Mouse (Mus musculus) liver, adult 2 months (tissue): ENCODE results near the gene Jarid2. TPM values are rescaled to one million over a fixed set of nuclear protein-coding genes. Genes with fewer than 3 reads are reported as not detected.

ENCODE experiments used
- DNase-seq: peaks from one replicate; pipeline ENCODE4 v3.0.0-alpha.2; 2011; ENCODE audit warnings: low read depth, low spot score; ENCODE audit errors: extremely low read depth
- H3K27ac ChIP-seq: fragments of 200-500 bp; replicated peaks from 2 replicates; pipeline ENCODE4 v1.5.1; 2012; ENCODE audit warnings: low read depth, mild to moderate bottlenecking, control low read depth, inconsistent platforms, low read length; ENCODE audit not compliant: insufficient read depth
- H3K27me3 ChIP-seq: fragments of 200-500 bp; 2 replicates; pipeline ENCODE4 v1.6.1; 2012; ENCODE audit warnings: mild to moderate bottlenecking, moderate library complexity, low read length, inconsistent platforms; ENCODE audit not compliant: control insufficient read depth, insufficient read depth
- H3K36me3 ChIP-seq: fragments of 200-500 bp; 2 replicates; pipeline ENCODE4 v1.6.1; 2012; ENCODE audit warnings: low read length, inconsistent platforms; ENCODE audit not compliant: control insufficient read depth, insufficient read depth
- H3K4me1 ChIP-seq: fragments of 200-500 bp; 2 replicates; pipeline ENCODE4 v1.6.1; 2011; ENCODE audit warnings: low read length; ENCODE audit not compliant: control insufficient read depth, insufficient read depth
- H3K4me3 ChIP-seq: fragments of 200-500 bp; 2 replicates; pipeline ENCODE4 v1.5.1; 2011; ENCODE audit warnings: low read depth, mild to moderate bottlenecking, control low read depth, low read length, moderate library complexity; ENCODE audit not compliant: insufficient read depth
- H3K79me2 ChIP-seq: fragments of 200-500 bp; 2 replicates; pipeline ENCODE4 v1.6.1; 2012; ENCODE audit warnings: inconsistent platforms, mild to moderate bottlenecking, low read length, moderate library complexity; ENCODE audit not compliant: control insufficient read depth, insufficient read depth
- H3K9ac ChIP-seq: fragments of 200-500 bp; 2 replicates; pipeline ENCODE4 v1.6.1; 2012; ENCODE audit warnings: low read depth, mild to moderate bottlenecking, control low read depth, inconsistent platforms, low read length
- CTCF ChIP-seq: fragments of 200-500 bp; IDR thresholded peaks from 2 replicates; pipeline ENCODE4 v1.5.1; 2011; ENCODE audit warnings: low read depth, low read length, control low read depth
- POLR2A ChIP-seq: fragments of 200-500 bp; IDR thresholded peaks from 2 replicates; pipeline ENCODE4 v1.6.1; 2011; ENCODE audit warnings: low read length, control low read depth; ENCODE audit not compliant: insufficient read depth; ENCODE audit errors: extremely low read depth
- WGBS: fragments of 180-500 bp; shearing (Covaris S2); methylation state at CpG from one replicate; pipeline ENCODE4 v1.1.7; 2018; 5-methylcytosine and 5-hydroxymethylcytosine counted together
- polyA plus RNA-seq: library from polyadenylated mRNA; depleted of rRNA; stranded (reverse); fragments of >200 nt; gene quantifications from 2 replicates; pipeline ENCODE4 v1.2.3, GENCODE M21; 2012
- total RNA-seq: library from RNA; depleted of rRNA; stranded (reverse); fragments of >200 nt; gene quantifications from 2 replicates; pipeline ENCODE4 v1.2.3, GENCODE M21; 2014

The Jarid2 gene
- total and polyA plus RNA-seq, 2 experiments, result 2.9 to 5.7 TPM

DNA sequence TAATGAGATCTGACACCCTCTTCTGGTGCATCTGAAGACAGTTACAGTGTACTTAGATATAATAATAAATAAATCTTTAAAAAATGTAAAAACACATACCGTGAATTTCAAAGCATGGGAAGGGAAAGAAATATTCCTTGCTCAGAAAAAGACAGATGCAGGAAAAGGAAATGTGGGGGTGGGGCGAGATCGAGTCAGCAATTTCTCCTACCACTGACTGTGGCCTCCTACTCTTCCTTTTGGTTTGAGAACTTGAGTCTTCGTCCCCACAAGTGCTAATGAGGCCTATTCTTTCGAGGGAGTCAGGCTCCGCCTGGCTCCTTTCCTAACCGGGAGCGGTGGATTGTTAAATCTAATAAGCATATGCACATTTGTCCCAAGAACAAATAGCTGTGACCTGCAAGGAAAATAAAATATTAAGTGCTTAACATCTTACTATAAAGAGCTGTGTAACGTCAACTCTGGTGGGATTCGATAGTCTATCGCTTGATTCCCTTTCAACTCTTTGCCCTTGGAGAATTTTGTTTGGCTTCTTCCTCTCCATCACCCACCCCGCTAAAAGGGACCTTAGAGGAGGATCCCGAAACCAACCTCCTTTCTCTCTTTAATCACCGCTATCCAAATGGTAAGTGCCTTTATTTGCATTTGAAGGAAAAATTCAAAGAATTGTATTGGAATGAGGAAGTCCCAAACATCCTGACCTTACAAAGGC is 24.1 kb upstream of the Jarid2 start:
- H3K4me3 ChIP-seq, result no peak overlapping the region
- no peaks in the 10 kb centered on the region for H3K36me3 ChIP-seq
- H3K79me2 ChIP-seq, result no peaks in the 10 kb centered on the region
- 85% methylated on average over 14 of the region's 14 CpGs for WGBS
- no peak overlapping the region for H3K27ac ChIP-seq
- H3K4me1 ChIP-seq, result no peaks in the 10 kb centered on the region
- no peaks in the 10 kb centered on the region for H3K27me3 ChIP-seq
- H3K9ac ChIP-seq, result no peak overlapping the region
- TF ChIP-seq POLR2A (no peak), CTCF (no peak)
- no peak for DNase-seq

DNA sequence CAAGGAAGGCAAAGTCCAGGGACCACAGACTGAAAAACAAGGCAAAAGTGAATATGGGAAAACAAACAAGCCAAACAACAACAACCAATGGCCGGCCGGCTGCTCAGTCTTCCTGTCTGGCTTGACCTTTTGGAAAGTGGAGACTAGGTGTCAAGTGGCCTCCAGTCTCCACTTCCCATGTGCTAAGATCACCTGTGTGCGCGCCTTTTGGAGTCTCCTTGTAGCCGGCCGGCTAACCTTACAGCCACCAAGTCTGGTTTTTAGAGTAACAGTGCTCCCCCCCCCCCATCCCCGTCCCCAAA is 23.6 kb upstream of the Jarid2 start:
- H3K36me3 ChIP-seq, result no peaks in the 10 kb centered on the region
- 92% methylated on average over 7 of the region's 7 CpGs for WGBS
- TF ChIP-seq POLR2A, result no peak
- TF ChIP-seq CTCF, result no peak
- H3K27me3 ChIP-seq, result no peaks in the 10 kb centered on the region
- no peak overlapping the region for H3K9ac ChIP-seq
- H3K4me3 ChIP-seq, result no peak overlapping the region
- DNase-seq, result no peak
- no peak overlapping the region for H3K27ac ChIP-seq
- no peaks in the 10 kb centered on the region for H3K79me2 ChIP-seq
- H3K4me1 ChIP-seq, result no peaks in the 10 kb centered on the region

DNA sequence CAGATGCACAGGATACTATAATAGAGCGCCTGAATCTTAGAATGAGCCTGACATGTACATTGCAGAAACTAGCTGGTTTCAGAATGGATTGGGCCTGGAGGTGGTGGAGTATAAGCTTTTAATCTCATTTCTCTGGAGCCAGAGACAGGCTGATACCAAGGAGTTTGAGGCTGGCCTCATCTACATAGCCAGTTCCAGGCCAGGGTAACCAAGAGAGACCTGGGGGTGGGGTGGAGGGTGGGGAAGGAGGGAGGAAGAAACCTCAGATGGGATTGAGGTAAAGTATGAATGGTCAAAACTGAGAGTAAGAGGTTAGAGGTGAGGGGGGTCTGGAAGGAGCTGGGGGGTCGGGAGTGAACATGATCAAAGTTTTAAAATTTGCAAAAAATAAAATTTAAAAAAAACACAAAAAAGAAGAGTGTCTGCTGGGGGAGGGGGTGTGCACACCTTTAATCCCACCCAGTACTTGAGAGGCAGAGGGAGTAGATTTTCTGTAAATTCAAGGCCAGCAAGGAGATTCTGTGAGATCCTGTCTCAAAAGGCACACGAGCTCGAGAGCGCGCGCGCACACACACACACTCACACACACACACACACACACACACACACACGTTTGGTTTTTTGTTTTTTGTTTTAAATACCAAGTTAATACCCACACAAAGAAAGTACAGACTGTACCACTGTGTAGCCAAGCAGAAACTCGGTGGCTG is 22.9 kb upstream of the Jarid2 start:
- WGBS, result 88% methylated on average over 10 of the region's 10 CpGs
- Histone ChIP-seq H3K4me1 (no peaks in the 10 kb centered on the region), H3K36me3 (no peaks in the 10 kb centered on the region), H3K27me3 (no peaks in the 10 kb centered on the region), H3K79me2 (no peaks in the 10 kb centered on the region), H3K9ac (no peak overlapping the region), H3K4me3 (no peak overlapping the region), H3K27ac (no peak overlapping the region)
- TF ChIP-seq CTCF (no peak), POLR2A (no peak)
- no peak for DNase-seq

DNA sequence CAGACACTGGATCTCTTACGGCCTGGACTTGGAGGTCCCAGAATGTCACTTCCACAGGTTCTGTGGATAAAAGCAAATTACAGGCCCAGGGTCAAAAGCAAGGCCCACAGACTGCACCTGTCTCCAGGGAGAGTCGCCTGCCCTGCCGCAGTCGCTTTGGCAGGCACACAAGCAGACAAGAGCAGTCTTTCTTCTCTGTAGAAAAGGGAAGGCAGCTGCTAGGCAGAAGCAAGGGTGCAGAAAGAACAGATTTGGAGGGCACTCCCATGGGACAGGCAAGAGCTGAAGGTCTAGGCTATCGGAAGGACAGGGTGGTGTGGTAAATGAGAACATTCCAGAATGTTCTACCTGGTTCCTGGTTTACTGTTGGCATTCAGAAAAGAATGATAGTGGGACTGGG is 22.1 kb upstream of the Jarid2 start:
- Histone ChIP-seq H3K9ac (no peak overlapping the region), H3K79me2 (no peaks in the 10 kb centered on the region), H3K4me1 (no peaks in the 10 kb centered on the region), H3K27ac (no peak overlapping the region), H3K36me3 (no peaks in the 10 kb centered on the region), H3K27me3 (no peaks in the 10 kb centered on the region), H3K4me3 (no peak overlapping the region)
- no peak for DNase-seq
- no peak for TF ChIP-seq CTCF
- TF ChIP-seq POLR2A, result no peak
- 96% methylated on average over 5 of the region's 5 CpGs for WGBS

DNA sequence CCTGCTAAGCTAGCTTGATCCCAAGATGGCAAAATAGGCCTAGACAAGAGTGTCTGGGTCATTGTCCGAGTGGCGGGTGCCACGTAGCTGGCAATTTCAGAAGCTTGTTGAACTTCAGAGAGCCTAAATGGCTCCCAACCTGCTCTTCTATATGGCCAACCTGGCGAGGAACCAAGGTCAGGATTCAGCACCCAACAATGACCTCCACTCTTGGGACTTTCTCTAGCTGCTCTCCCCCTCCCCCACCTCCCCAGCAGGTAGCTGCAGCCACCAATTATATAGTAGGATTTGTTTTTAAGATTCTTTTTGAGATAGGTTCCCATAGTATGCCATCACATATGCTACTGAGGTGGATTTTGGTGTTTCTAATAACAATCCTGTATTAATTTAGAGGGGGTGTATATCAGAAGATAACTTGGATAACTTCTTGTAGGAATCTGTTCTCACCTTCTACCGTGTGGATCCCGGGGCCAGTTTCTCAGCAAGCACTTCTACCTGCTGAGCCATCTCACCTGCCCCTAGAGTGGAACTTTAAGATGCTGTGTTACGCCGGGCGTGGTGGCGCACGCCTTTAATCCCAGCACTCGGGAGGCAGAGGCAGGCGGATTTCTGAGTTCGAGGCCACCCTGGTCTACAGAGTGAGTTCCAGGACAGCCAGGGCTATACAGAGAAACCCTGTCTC is 20.8 kb upstream of the Jarid2 start:
- Histone ChIP-seq H3K36me3 (no peaks in the 10 kb centered on the region), H3K27ac (no peak overlapping the region), H3K9ac (no peak overlapping the region), H3K4me3 (no peak overlapping the region), H3K79me2 (no peaks in the 10 kb centered on the region), H3K27me3 (no peaks in the 10 kb centered on the region), H3K4me1 (no peaks in the 10 kb centered on the region)
- no peak for DNase-seq
- WGBS, result 96% methylated on average over 14 of the region's 14 CpGs
- TF ChIP-seq POLR2A (no peak), CTCF (no peak)
